ENCODE assay signal across 19 mouse cellular contexts in the genomic region with DNA sequence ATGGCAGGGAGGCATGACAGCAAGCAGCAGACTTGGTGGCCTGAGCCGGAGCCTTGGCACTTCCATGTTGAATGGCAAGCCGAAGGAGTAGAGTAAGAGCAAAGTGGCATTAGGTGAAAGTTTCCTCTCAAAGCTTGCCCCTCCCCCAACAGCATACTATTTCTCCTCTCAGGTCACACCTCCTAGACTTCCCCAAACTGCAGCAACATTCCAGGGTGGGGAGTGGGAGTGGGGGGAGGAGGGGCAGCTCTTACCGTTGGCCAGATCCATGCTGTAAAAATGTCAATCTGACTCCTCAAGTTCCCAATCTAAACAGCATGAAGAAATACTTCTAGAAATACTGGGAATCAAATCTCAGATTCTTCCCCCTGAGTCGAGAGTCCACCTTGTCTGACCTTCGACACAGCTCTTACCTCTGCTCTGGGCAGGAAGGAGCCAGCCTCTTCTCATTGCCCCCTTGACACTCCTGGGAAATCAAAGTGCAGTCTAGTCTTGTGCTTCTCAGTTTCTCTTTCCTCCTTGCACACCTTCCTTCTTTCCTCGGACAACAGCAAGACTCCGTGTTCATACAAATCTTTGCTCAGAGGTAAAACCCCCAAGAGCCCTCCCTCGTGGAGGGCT.
DNase-seq lines count a peak whose midpoint lies in the region; ATAC-seq lines count a peak whose summit lies in the region.
"Had no signal": no experiment of that assay in that cellular context is flagged by ENCODE, and none has a peak within 500 bp of the region (broad histone marks: within the 10 kb centered on the region; RNA-seq: fewer than 3 reads in every experiment).

No protein-coding gene starts in this region.

- no peak overlapping the region for H3K4me2 ChIP-seq in kidney, embryonic 16.5 days (replicated peaks; ENCODE audit: low read depth, low read length)
- no peak overlapping the region for H3K4me2 ChIP-seq in intestine, embryonic 16.5 days (ENCODE audit: low read depth, low read length)
- no peak overlapping the region for H3K4me2 ChIP-seq in liver, embryonic 12.5 days
- H3K4me2 ChIP-seq: liver, embryonic 15.5 days; neural tube, embryonic 15.5 days had no signal

- peaks cover 8% of the 10 kb centered on the region; the same call in 1 of the 2 replicates for H3K4me1 ChIP-seq in kidney, embryonic 16.5 days (ENCODE audit: insufficient read depth, low read length)
- H3K4me1 ChIP-seq in intestine, embryonic 16.5 days (ENCODE audit: control insufficient read depth, insufficient read depth, low read length): no peaks in the 10 kb centered on the region
- no peaks in the 10 kb centered on the region for H3K4me1 ChIP-seq in liver, embryonic 12.5 days
- H3K4me1 ChIP-seq: liver, embryonic 15.5 days; neural tube, embryonic 15.5 days had no signal

- H3K4me3 ChIP-seq in kidney, embryonic 16.5 days (ENCODE audit: low read length): no peak overlapping the region
- no peak overlapping the region for H3K4me3 ChIP-seq in intestine, embryonic 16.5 days (ENCODE audit: low read length)
- H3K4me3 ChIP-seq in liver, embryonic 12.5 days: no peak overlapping the region
- H3K4me3 ChIP-seq: forebrain, embryonic 10.5 days; hindbrain, embryonic 10.5 days; liver, embryonic 15.5 days; myocyte; neural tube, embryonic 15.5 days had no signal

- no peaks in the 10 kb centered on the region for H3K9me3 ChIP-seq in kidney, embryonic 16.5 days (ENCODE audit: low read length)
- H3K9me3 ChIP-seq in intestine, embryonic 16.5 days (ENCODE audit: control insufficient read depth, low read length): no peaks in the 10 kb centered on the region
- H3K9me3 ChIP-seq in liver, embryonic 12.5 days (replicated peaks): no peaks in the 10 kb centered on the region; the same call in 1 of the 2 replicates
- H3K9me3 ChIP-seq: forebrain, embryonic 10.5 days; hindbrain, embryonic 10.5 days; liver, embryonic 15.5 days; neural tube, embryonic 15.5 days had no signal

- H3K9ac ChIP-seq in kidney, embryonic 16.5 days (replicated peaks; ENCODE audit: low read length): no peak overlapping the region
- H3K9ac ChIP-seq in intestine, embryonic 16.5 days (ENCODE audit: low read depth, low read length): no peak overlapping the region
- no peak overlapping the region for H3K9ac ChIP-seq in liver, embryonic 12.5 days
- H3K9ac ChIP-seq: liver, embryonic 15.5 days; neural tube, embryonic 15.5 days had no signal

- peak; percentile 89; the same call in 1 of the 2 replicates for ATAC-seq in kidney, embryonic 16.5 days (ENCODE audit: low FRiP score, low TSS enrichment)
- peak; percentile 89 for ATAC-seq in intestine, embryonic 16.5 days
- ATAC-seq in liver, embryonic 12.5 days: no peak

- no peaks in the 10 kb centered on the region for H3K27me3 ChIP-seq in kidney, embryonic 16.5 days (ENCODE audit: insufficient read depth, low read length)
- H3K27me3 ChIP-seq in intestine, embryonic 16.5 days (replicated peaks; ENCODE audit: control insufficient read depth, insufficient read depth, low read length): no peaks in the 10 kb centered on the region
- no peaks in the 10 kb centered on the region for H3K27me3 ChIP-seq in liver, embryonic 12.5 days (replicated peaks)
- H3K27me3 ChIP-seq: liver, embryonic 15.5 days; neural tube, embryonic 15.5 days had no signal

- DNase-seq in kidney, postnatal 14 days: no peak
- peak; percentile 6 for DNase-seq in retina, postnatal 1 day
- no peak for DNase-seq in retina, embryonic 14.5 days (ENCODE audit: low spot score)
- no peak for DNase-seq in heart, adult 11 months
- DNase-seq in thymus, postnatal 36 days: no peak
- DNase-seq: adrenal gland, adult 2 months; cerebellum, postnatal 10 days; gastrocnemius, postnatal 14 days; layer of hippocampus, postnatal 36 days; midbrain, embryonic 14.5 days had no signal

- WGBS in kidney, embryonic 16.5 days: 29% methylated on average over 8 of the region's 8 CpGs
- WGBS in intestine, embryonic 16.5 days: 52% methylated on average over 8 of the region's 8 CpGs
- WGBS in liver, embryonic 12.5 days (ENCODE audit: insufficient replicate concordance): 60% methylated on average over 8 of the region's 8 CpGs

- H3K36me3 ChIP-seq in kidney, embryonic 16.5 days (ENCODE audit: insufficient read depth, low read length): no peaks in the 10 kb centered on the region
- no peaks in the 10 kb centered on the region for H3K36me3 ChIP-seq in intestine, embryonic 16.5 days (ENCODE audit: control insufficient read depth, insufficient read depth, low read length)
- H3K36me3 ChIP-seq in liver, embryonic 12.5 days: no peaks in the 10 kb centered on the region
- H3K36me3 ChIP-seq: forebrain, embryonic 10.5 days; G1E; hindbrain, embryonic 10.5 days; liver, embryonic 15.5 days; neural tube, embryonic 15.5 days had no signal

- H3K27ac ChIP-seq in kidney, embryonic 16.5 days (ENCODE audit: low read length): no peak overlapping the region
- no peak overlapping the region for H3K27ac ChIP-seq in intestine, embryonic 16.5 days (ENCODE audit: low read length)
- H3K27ac ChIP-seq in liver, embryonic 12.5 days: no peak overlapping the region
- H3K27ac ChIP-seq: forebrain, embryonic 10.5 days; hindbrain, embryonic 10.5 days; liver, embryonic 15.5 days; neural tube, embryonic 15.5 days had no signal
